Mouse (Mus musculus) heart, postnatal 0 days (tissue): ENCODE data around the gene AW011738.

Experiments used
- CTCF ChIP-seq: IDR thresholded peaks from 2 replicates; pipeline ENCODE4 v1.5.1; 2016; ENCODE audit warnings: antibody characterized with exemption, control low read depth, low read depth
- EP300 ChIP-seq: IDR thresholded peaks from 2 replicates; pipeline ENCODE4 v1.6.1; 2016; ENCODE audit warnings: antibody characterized with exemption, low read depth

DNA sequence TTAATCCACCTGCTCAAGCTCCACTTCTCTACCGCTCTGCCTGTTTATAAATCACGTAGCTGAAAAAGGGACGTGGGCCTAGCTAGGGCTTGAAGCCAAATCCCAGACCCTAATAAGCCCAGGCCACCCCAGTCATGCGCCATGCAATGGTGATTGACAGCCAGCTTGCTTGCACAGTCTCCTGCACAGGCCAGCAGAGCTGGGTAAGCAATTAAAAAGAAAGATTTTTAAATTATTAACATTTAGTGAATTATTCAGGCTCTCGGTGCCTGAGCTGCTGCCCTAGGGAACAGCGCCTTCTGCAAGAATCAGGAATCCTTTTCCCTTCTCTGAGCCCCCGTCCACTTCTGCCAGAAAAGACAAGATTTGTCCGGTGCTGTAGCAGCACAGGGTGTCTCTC is 48.0 kb downstream of the AW011738 start:
- TF ChIP-seq CTCF (no peak), EP300 (no peak)
